Mouse (Mus musculus): ENCODE measurements at regions not wholly inside any gene's neighbourhood (a gene's known extent, or its start where the extent isn't known, plus 50 kb on each side); places are given as distances from the start of the nearest gene placed in this dataset.

GRCm38 (mm10) chr13:5757963-5758362 is 103.3 kb upstream of the Klf6 start:
- no peak for DNase-seq (ENCODE audit: extremely low spot score in 1 of 2, low spot score in 1 of 2)

GRCm38 (mm10) chr13:5760030-5760429 is 101.3 kb upstream of the Klf6 start:
- DNase-seq (ENCODE audit: extremely low spot score in 1 of 2, low spot score in 1 of 2) = no peak

GRCm38 (mm10) chr13:5766394-5766793 is 94.9 kb upstream of the Klf6 start:
- DNase-seq (ENCODE audit: extremely low spot score in 1 of 2, low spot score in 1 of 2) = no peak

- no peak for DNase-seq (ENCODE audit: extremely low spot score in 1 of 2, low spot score in 1 of 2)
Observed at GRCm38 (mm10) chr13:5767202-5767601, 94.1 kb upstream of the Klf6 start.

- peak in 1 of 2 experiments; percentile 16 for DNase-seq (ENCODE audit: extremely low spot score in 1 of 2, low spot score in 1 of 2)
Observed at GRCm38 (mm10) chr13:5768699-5769098, 92.6 kb upstream of the Klf6 start.

- DNase-seq (ENCODE audit: extremely low spot score in 1 of 2, low spot score in 1 of 2) = no peak
Observed at GRCm38 (mm10) chr13:5769283-5770260, 91.7 kb upstream of the Klf6 start.

- no peak for DNase-seq (ENCODE audit: extremely low spot score in 1 of 2, low spot score in 1 of 2)
Observed at GRCm38 (mm10) chr13:5773811-5774210, 87.5 kb upstream of the Klf6 start.

GRCm38 (mm10) chr13:5778443-5779171 is 82.7 kb upstream of the Klf6 start:
- DNase-seq (ENCODE audit: extremely low spot score in 1 of 2, low spot score in 1 of 2) = no peak

GRCm38 (mm10) chr13:5779410-5779809 is 81.9 kb upstream of the Klf6 start:
- DNase-seq (ENCODE audit: extremely low spot score in 1 of 2, low spot score in 1 of 2) = peak in 1 of 2 experiments; percentile 17

GRCm38 (mm10) chr13:5782540-5782939 is 78.7 kb upstream of the Klf6 start:
- DNase-seq (ENCODE audit: extremely low spot score in 1 of 2, low spot score in 1 of 2) = no peak

GRCm38 (mm10) chr13:5787114-5787513 is 74.2 kb upstream of the Klf6 start:
- DNase-seq (ENCODE audit: extremely low spot score in 1 of 2, low spot score in 1 of 2) = no peak

- DNase-seq (ENCODE audit: extremely low spot score in 1 of 2, low spot score in 1 of 2) = no peak
Observed at GRCm38 (mm10) chr13:5789302-5789701, 72.0 kb upstream of the Klf6 start.

GRCm38 (mm10) chr13:5802079-5802478 is 59.2 kb upstream of the Klf6 start:
- DNase-seq (ENCODE audit: extremely low spot score in 1 of 2, low spot score in 1 of 2) = no peak

- no peak for DNase-seq (ENCODE audit: extremely low spot score in 1 of 2, low spot score in 1 of 2)
Observed at GRCm38 (mm10) chr13:5802826-5803225, 58.5 kb upstream of the Klf6 start.

GRCm38 (mm10) chr13:5803540-5804380 is 57.5 kb upstream of the Klf6 start:
- no peak for DNase-seq (ENCODE audit: extremely low spot score in 1 of 2, low spot score in 1 of 2)

- no peak for DNase-seq (ENCODE audit: extremely low spot score in 1 of 2, low spot score in 1 of 2)
Observed at GRCm38 (mm10) chr13:5804381-5804941, 56.8 kb upstream of the Klf6 start.

- no peak for DNase-seq (ENCODE audit: extremely low spot score in 1 of 2, low spot score in 1 of 2)
Observed at GRCm38 (mm10) chr13:5808380-5808779, 52.9 kb upstream of the Klf6 start.

Data from frontal cortex, adult 2 months (tissue).